Mouse (Mus musculus): ENCODE measurements at regions not wholly inside any gene's neighbourhood (a gene's known extent, or its start where the extent isn't known, plus 50 kb on each side); places are given as distances from the start of the nearest gene placed in this dataset.

- no peak for ATAC-seq (replicated peaks; ENCODE audit: insufficient number of reproducible peaks, low FRiP score, low TSS enrichment)
- no peaks in the 10 kb centered on the region for H3K27me3 ChIP-seq (ENCODE audit: control insufficient read depth, insufficient read depth, low read length)
- WGBS (ENCODE audit: insufficient replicate concordance) = 82% methylated on average over 8 of the region's 8 CpGs
Measured at GRCm38 (mm10) chr17:88337649-88338404, 102.7 kb upstream of the Foxn2 start.

DNA sequence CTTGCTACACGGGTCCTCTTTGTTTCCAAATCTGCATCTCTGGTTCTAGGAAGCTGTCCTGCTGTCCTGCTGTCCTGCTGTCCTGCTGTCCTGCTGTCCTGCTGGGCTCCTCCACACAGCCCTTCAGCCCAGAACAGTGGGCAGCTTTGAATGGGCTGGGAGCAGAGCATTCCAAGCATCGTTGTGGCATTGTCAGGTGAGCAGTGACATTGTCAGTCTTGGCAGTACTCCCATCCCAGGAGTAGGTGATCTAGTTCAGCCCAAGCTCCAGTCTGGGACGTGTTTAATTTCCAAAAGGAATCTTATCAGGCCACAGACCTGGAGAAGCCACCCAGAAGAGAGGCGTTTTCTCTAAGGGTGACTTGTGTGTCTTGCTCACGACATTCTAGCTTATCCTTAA lies 99.4 kb upstream of the Foxn2 start:
- 26% methylated on average over 5 of the region's 5 CpGs for WGBS (ENCODE audit: insufficient replicate concordance)

More at GRCm38 (mm10) chr17:88337649-88338404, 102.7 kb upstream of the Foxn2 start:
- H3K36me3 ChIP-seq (ENCODE audit: control insufficient read depth, insufficient read depth, low read length) = no peaks in the 10 kb centered on the region
- H3K4me2 ChIP-seq = no peak overlapping the region
- H3K9me3 ChIP-seq (replicated peaks; ENCODE audit: control insufficient read depth, low read length) = no peaks in the 10 kb centered on the region
- H3K27ac ChIP-seq (ENCODE audit: low read depth, low read length) = no peak overlapping the region
- H3K4me1 ChIP-seq (ENCODE audit: control insufficient read depth, insufficient read depth, low read length) = 0 out of 2 replicates have a peak, but pooled peaks cover 2% of the 10 kb centered on the region
- H3K4me3 ChIP-seq (ENCODE audit: low read depth, low read length) = no peak overlapping the region
- H3K9ac ChIP-seq (ENCODE audit: low read depth, low read length) = no peak overlapping the region

DNA sequence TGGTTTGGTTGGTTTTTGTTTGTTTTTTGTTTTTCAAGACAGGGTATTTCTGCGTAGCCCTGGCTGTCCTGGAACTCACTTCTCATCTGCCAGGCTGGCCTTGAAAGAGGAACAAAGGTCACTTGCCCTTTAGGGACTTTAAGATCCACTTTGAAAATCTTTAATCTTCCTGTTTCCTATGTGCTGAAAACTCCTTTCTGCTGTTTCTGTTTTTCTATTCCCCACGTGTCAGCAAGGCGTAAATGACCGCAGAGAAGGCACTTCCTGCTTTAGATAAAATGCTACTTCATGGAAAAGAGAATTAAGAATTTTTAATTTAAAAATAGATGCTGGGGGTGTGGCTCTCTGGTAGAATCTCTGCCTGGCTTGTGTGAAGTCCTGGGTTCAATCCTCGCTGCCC lies 98.9 kb upstream of the Foxn2 start:
- 45% methylated on average over 5 of the region's 5 CpGs for WGBS (ENCODE audit: insufficient replicate concordance)
- H3K4me3 ChIP-seq (ENCODE audit: low read depth, low read length) = no peak overlapping the region
- no peak for ATAC-seq (replicated peaks; ENCODE audit: insufficient number of reproducible peaks, low FRiP score, low TSS enrichment)

More for the DNA sequence above, 99.4 kb upstream of the Foxn2 start:
- Histone ChIP-seq H3K4me1 (ENCODE audit: control insufficient read depth, insufficient read depth, low read length) (0 out of 2 replicates have a peak, but pooled peaks cover under 1% of the 10 kb centered on the region), H3K9ac (ENCODE audit: low read depth, low read length) (no peak overlapping the region), H3K4me3 (ENCODE audit: low read depth, low read length) (no peak overlapping the region), H3K36me3 (ENCODE audit: control insufficient read depth, insufficient read depth, low read length) (no peaks in the 10 kb centered on the region), H3K9me3 (replicated peaks; ENCODE audit: control insufficient read depth, low read length) (no peaks in the 10 kb centered on the region), H3K27me3 (ENCODE audit: control insufficient read depth, insufficient read depth, low read length) (no peaks in the 10 kb centered on the region), H3K4me2 (no peak overlapping the region), H3K27ac (ENCODE audit: low read depth, low read length) (no peak overlapping the region)
- no peak for ATAC-seq (replicated peaks; ENCODE audit: insufficient number of reproducible peaks, low FRiP score, low TSS enrichment)

DNA sequence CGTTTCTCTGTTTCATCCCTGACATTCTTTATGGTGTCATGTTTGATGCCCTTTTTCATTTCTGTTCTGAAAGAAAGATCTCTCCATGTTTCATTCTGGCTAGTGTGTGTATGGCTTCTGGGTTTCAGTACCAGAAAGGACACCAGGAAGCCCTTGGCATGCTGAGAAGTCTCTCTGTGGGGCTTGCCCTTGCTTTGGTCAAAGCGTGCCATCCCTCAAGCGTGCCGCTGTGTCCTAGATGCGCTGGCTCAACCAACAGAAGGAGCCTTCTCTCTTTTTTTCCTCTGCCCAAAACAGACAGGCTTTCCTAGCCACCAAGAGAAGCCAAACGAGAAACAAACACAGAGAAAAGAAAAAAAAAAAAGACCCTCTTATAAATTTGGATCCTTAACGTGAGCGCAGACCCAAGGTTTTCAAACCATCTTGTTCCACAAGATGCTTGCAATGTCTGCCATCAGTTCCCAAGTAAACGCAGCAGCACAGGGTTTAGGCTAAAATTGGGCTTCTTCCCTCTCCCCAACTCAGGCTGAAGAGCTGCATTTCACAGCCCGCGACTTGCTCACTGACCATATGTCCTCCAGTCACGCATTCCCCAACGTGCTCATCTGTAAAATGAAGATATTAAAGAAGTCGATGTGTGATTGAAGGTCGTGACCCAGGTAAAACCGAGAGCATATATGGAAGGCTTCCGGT lies 97.3 kb upstream of the Foxn2 start:
- H3K27ac ChIP-seq (ENCODE audit: low read depth, low read length) = no peak overlapping the region

More for the DNA sequence above, 98.9 kb upstream of the Foxn2 start:
- H3K27me3 ChIP-seq (ENCODE audit: control insufficient read depth, insufficient read depth, low read length) = no peaks in the 10 kb centered on the region
- no peaks in the 10 kb centered on the region for H3K9me3 ChIP-seq (replicated peaks; ENCODE audit: control insufficient read depth, low read length)
- no peak overlapping the region for H3K27ac ChIP-seq (ENCODE audit: low read depth, low read length)
- H3K9ac ChIP-seq (ENCODE audit: low read depth, low read length) = no peak overlapping the region
- H3K4me1 ChIP-seq (ENCODE audit: control insufficient read depth, insufficient read depth, low read length) = no peaks in the 10 kb centered on the region
- no peaks in the 10 kb centered on the region for H3K36me3 ChIP-seq (ENCODE audit: control insufficient read depth, insufficient read depth, low read length)
- no peak overlapping the region for H3K4me2 ChIP-seq

GRCm38 (mm10) chr17:88345433-88345832 lies 95.1 kb upstream of the Foxn2 start:
- H3K36me3 ChIP-seq (ENCODE audit: control insufficient read depth, insufficient read depth, low read length) = no peaks in the 10 kb centered on the region
- H3K4me2 ChIP-seq = no peak overlapping the region
- H3K9me3 ChIP-seq (replicated peaks; ENCODE audit: control insufficient read depth, low read length) = 0 out of 2 replicates have a peak, but pooled peaks cover 3% of the 10 kb centered on the region
- H3K27ac ChIP-seq (ENCODE audit: low read depth, low read length) = no peak overlapping the region
- no peak overlapping the region for H3K4me3 ChIP-seq (ENCODE audit: low read depth, low read length)
- 80% methylated on average over 9 of the region's 9 CpGs for WGBS (ENCODE audit: insufficient replicate concordance)
- no peaks in the 10 kb centered on the region for H3K27me3 ChIP-seq (ENCODE audit: control insufficient read depth, insufficient read depth, low read length)
- ATAC-seq (replicated peaks; ENCODE audit: insufficient number of reproducible peaks, low FRiP score, low TSS enrichment) = no peak
- no peaks in the 10 kb centered on the region for H3K4me1 ChIP-seq (ENCODE audit: control insufficient read depth, insufficient read depth, low read length)
- H3K9ac ChIP-seq (ENCODE audit: low read depth, low read length) = no peak overlapping the region

More for the DNA sequence above, 97.3 kb upstream of the Foxn2 start:
- no peak overlapping the region for H3K4me2 ChIP-seq
- no peaks in the 10 kb centered on the region for H3K4me1 ChIP-seq (ENCODE audit: control insufficient read depth, insufficient read depth, low read length)
- 0 out of 2 replicates have a peak, but pooled peaks cover 2% of the 10 kb centered on the region for H3K9me3 ChIP-seq (replicated peaks; ENCODE audit: control insufficient read depth, low read length)
- ATAC-seq (replicated peaks; ENCODE audit: insufficient number of reproducible peaks, low FRiP score, low TSS enrichment) = no peak
- WGBS (ENCODE audit: insufficient replicate concordance) = 84% methylated on average over 17 of the region's 17 CpGs
- no peak overlapping the region for H3K4me3 ChIP-seq (ENCODE audit: low read depth, low read length)
- no peak overlapping the region for H3K9ac ChIP-seq (ENCODE audit: low read depth, low read length)
- H3K27me3 ChIP-seq (ENCODE audit: control insufficient read depth, insufficient read depth, low read length) = no peaks in the 10 kb centered on the region
- no peaks in the 10 kb centered on the region for H3K36me3 ChIP-seq (ENCODE audit: control insufficient read depth, insufficient read depth, low read length)

DNA sequence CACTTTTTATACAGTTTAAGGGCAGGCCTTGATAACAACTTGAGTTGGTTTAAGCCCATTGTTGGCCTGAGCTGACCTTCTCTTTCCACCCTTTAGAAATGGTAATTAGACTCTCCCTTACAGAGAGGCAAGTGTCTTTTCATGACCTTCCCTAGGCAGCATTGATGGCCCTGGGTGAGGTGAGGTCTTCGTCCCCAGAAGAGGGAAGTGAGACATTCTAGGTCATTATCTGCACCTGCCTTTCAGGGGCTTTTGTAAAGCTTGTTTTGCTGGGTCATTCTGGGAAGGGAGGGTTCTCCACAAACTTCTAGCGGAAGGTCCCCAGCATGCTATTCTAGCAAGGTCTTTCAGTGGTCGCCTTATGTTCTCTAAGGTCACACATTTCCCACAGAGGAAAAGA lies 93.6 kb upstream of the Foxn2 start:
- Histone ChIP-seq H3K36me3 (ENCODE audit: control insufficient read depth, insufficient read depth, low read length) (no peaks in the 10 kb centered on the region), H3K4me2 (no peak overlapping the region), H3K9me3 (replicated peaks; ENCODE audit: control insufficient read depth, low read length) (0 out of 2 replicates have a peak, but pooled peaks cover 3% of the 10 kb centered on the region), H3K27me3 (ENCODE audit: control insufficient read depth, insufficient read depth, low read length) (no peaks in the 10 kb centered on the region), H3K4me3 (ENCODE audit: low read depth, low read length) (no peak overlapping the region), H3K9ac (ENCODE audit: low read depth, low read length) (no peak overlapping the region), H3K4me1 (ENCODE audit: control insufficient read depth, insufficient read depth, low read length) (no peaks in the 10 kb centered on the region), H3K27ac (ENCODE audit: low read depth, low read length) (no peak overlapping the region)
- 66% methylated on average over 3 of the region's 3 CpGs for WGBS (ENCODE audit: insufficient replicate concordance)
- ATAC-seq (replicated peaks; ENCODE audit: insufficient number of reproducible peaks, low FRiP score, low TSS enrichment) = no peak

DNA sequence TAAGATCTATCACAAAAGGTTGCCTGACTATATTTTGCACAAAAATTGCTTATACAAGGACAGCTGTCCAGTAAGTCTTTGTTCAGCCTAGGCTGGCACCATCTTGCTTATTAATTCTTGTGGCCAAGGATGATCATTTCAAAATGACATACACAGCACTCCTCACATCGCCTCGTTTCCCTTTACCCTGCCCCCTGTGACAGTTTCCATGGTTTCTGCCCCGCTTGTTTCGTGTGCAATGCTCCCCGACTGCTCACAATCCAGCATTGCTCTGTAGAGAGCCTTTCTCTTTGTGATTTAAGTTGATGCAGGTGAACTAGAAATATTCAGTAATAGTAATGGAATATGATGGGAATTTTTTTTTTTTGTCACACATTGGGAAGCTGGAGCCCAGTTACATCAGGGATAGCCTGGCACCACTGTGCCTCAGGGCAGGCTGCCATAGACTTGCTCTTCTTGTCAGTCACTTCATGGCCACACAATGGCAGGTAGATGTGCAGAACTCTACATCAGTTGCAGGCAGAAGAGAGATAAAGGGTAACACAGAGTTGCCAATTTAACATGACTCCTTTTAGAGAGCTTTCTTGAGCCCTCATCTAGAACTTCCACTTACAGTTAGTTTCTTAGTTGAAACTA lies 90.6 kb upstream of the Foxn2 start:
- WGBS (ENCODE audit: insufficient replicate concordance) = 78% methylated on average over 5 of the region's 5 CpGs

GRCm38 (mm10) chr17:88350986-88351385 lies 89.5 kb upstream of the Foxn2 start:
- Histone ChIP-seq H3K36me3 (ENCODE audit: control insufficient read depth, insufficient read depth, low read length) (no peaks in the 10 kb centered on the region), H3K4me3 (ENCODE audit: low read depth, low read length) (no peak overlapping the region), H3K9ac (ENCODE audit: low read depth, low read length) (no peak overlapping the region), H3K27ac (ENCODE audit: low read depth, low read length) (no peak overlapping the region), H3K9me3 (replicated peaks; ENCODE audit: control insufficient read depth, low read length) (0 out of 2 replicates have a peak, but pooled peaks cover 3% of the 10 kb centered on the region), H3K4me1 (ENCODE audit: control insufficient read depth, insufficient read depth, low read length) (no peaks in the 10 kb centered on the region), H3K4me2 (no peak overlapping the region), H3K27me3 (ENCODE audit: control insufficient read depth, insufficient read depth, low read length) (no peaks in the 10 kb centered on the region)
- WGBS (ENCODE audit: insufficient replicate concordance) = 75% methylated on average over 5 of the region's 5 CpGs
- no peak for ATAC-seq (replicated peaks; ENCODE audit: insufficient number of reproducible peaks, low FRiP score, low TSS enrichment)

More for the DNA sequence above, 90.6 kb upstream of the Foxn2 start:
- Histone ChIP-seq H3K9me3 (replicated peaks; ENCODE audit: control insufficient read depth, low read length) (0 out of 2 replicates have a peak, but pooled peaks cover 3% of the 10 kb centered on the region), H3K4me1 (ENCODE audit: control insufficient read depth, insufficient read depth, low read length) (no peaks in the 10 kb centered on the region), H3K27ac (ENCODE audit: low read depth, low read length) (no peak overlapping the region), H3K27me3 (ENCODE audit: control insufficient read depth, insufficient read depth, low read length) (no peaks in the 10 kb centered on the region), H3K9ac (ENCODE audit: low read depth, low read length) (no peak overlapping the region), H3K4me3 (ENCODE audit: low read depth, low read length) (no peak overlapping the region), H3K4me2 (no peak overlapping the region), H3K36me3 (ENCODE audit: control insufficient read depth, insufficient read depth, low read length) (no peaks in the 10 kb centered on the region)
- ATAC-seq (replicated peaks; ENCODE audit: insufficient number of reproducible peaks, low FRiP score, low TSS enrichment) = no peak
